Mouse (Mus musculus) mouse embryonic stem cell (cell line): ENCODE measurements around the gene Tmem222.

ENCODE experiments used
- in situ Hi-C, 2 experiments: fragments of 300-500 bp; cut with MboI; formaldehyde crosslinking; loops; 1 replicate in 1 of 2; 3 replicates in 1 of 2; pipeline ENCODE4 v1.14.3; 2019 to 2020; ENCODE audit warnings: low sequenced_read_pairs in 2 of 2, low pct_unique_long_range_greater_than_20kb in 1 of 2, mixed read lengths in 1 of 2; ENCODE audit not compliant: unreplicated experiment in 1 of 2

The Tmem222 gene

GRCm38 (mm10) chr4:133277104-133278026 is at the start of gene Tmem222:
Tmem222 (minus strand) TSS chr4:133277792.
- in situ Hi-C loops: no loop called here

- in situ Hi-C loops: no loop called here
Measured at GRCm38 (mm10) chr4:133319667-133320066, 42.1 kb upstream of the Tmem222 start.

- in situ Hi-C loops: no loop called here
Measured at GRCm38 (mm10) chr4:133315991-133316390, 38.4 kb upstream of the Tmem222 start.

- in situ Hi-C loops: no loop called here
Measured at GRCm38 (mm10) chr4:133314896-133315295, 37.3 kb upstream of the Tmem222 start.

- in situ Hi-C loops: loop anchor here in 1 of 2 experiments (10.0 kb wide), 1 partner anchor 375 kb away; no protein-coding TSS in a partner anchor
Measured at GRCm38 (mm10) chr4:133309948-133310347, 32.4 kb upstream of the Tmem222 start.

GRCm38 (mm10) chr4:133307331-133307730 is 29.7 kb upstream of the Tmem222 start:
- in situ Hi-C loops: loop anchor here in 1 of 2 experiments (10.0 kb wide), 1 partner anchor 373 kb away; no protein-coding TSS in a partner anchor

- in situ Hi-C loops: loop anchor here in 1 of 2 experiments (10.0 kb wide), 1 partner anchor 371 kb away; no protein-coding TSS in a partner anchor
Measured at GRCm38 (mm10) chr4:133305825-133306224, 28.2 kb upstream of the Tmem222 start.

- in situ Hi-C loops: loop anchor here (5.0 to 10.0 kb wide), 2 partner anchors 87 to 370 kb away; no protein-coding TSS in a partner anchor
Measured at GRCm38 (mm10) chr4:133304770-133305169, 27.2 kb upstream of the Tmem222 start.

GRCm38 (mm10) chr4:133302668-133303067 is 25.1 kb upstream of the Tmem222 start:
- in situ Hi-C loops: loop anchor here (5.0 to 10.0 kb wide), 2 partner anchors 85 to 368 kb away; no protein-coding TSS in a partner anchor

- in situ Hi-C loops: loop anchor here (5.0 to 10.0 kb wide), 2 partner anchors 85 to 367 kb away; no protein-coding TSS in a partner anchor
Measured at GRCm38 (mm10) chr4:133301802-133302201, 24.2 kb upstream of the Tmem222 start.

GRCm38 (mm10) chr4:133300421-133300820 is 22.8 kb upstream of the Tmem222 start:
- in situ Hi-C loops: loop anchor here (5.0 to 10.0 kb wide), 2 partner anchors 83 to 366 kb away; no protein-coding TSS in a partner anchor

GRCm38 (mm10) chr4:133299701-133300100 is 22.1 kb upstream of the Tmem222 start:
- in situ Hi-C loops: loop anchor here (5.0 to 10.0 kb wide), 2 partner anchors 82 to 365 kb away; no protein-coding TSS in a partner anchor

- in situ Hi-C loops: no loop called here
Measured at GRCm38 (mm10) chr4:133298516-133299365, 21.1 kb upstream of the Tmem222 start.

- in situ Hi-C loops: no loop called here
Measured at GRCm38 (mm10) chr4:133297801-133298238, 20.2 kb upstream of the Tmem222 start.

GRCm38 (mm10) chr4:133297360-133297759 is 19.8 kb upstream of the Tmem222 start:
- in situ Hi-C loops: no loop called here

GRCm38 (mm10) chr4:133294084-133294483 is 16.5 kb upstream of the Tmem222 start:
- in situ Hi-C loops: no loop called here

- in situ Hi-C loops: no loop called here
Measured at GRCm38 (mm10) chr4:133292901-133293843, 15.6 kb upstream of the Tmem222 start.
